Mouse (Mus musculus) left cerebral cortex, postnatal 36 days (tissue): ENCODE results near the gene Pald1. TPM values are rescaled to one million over a fixed set of nuclear protein-coding genes. Genes with fewer than 3 reads are reported as not detected.

Experiments used
- DNase-seq, 2 experiments: peaks; one replicate each; pipeline ENCODE4 v3.0.0; 2021 to 2022; ENCODE audit warnings: low spot score in 2 of 2, mixed read lengths in 1 of 2
- intact Hi-C: fragments of 180-260 bp; cut with DNase I; formaldehyde crosslinking; loops from one replicate; pipeline ENCODE4 v1.15.1; 2025
- total RNA-seq, 2 experiments: library from RNA; stranded (reverse); gene quantifications; 2 replicates each; pipeline ENCODE4 v1.2.3; 2021

The Pald1 gene
- total RNA-seq, 2 experiments from 2014 or later: 7.5 to 9.5 TPM

GRCm38 (mm10) chr10:61409776-61410175, 26.4 kb upstream of the Pald1 start:
- intact Hi-C loops: no loop called here
- no peak for DNase-seq

DNA sequence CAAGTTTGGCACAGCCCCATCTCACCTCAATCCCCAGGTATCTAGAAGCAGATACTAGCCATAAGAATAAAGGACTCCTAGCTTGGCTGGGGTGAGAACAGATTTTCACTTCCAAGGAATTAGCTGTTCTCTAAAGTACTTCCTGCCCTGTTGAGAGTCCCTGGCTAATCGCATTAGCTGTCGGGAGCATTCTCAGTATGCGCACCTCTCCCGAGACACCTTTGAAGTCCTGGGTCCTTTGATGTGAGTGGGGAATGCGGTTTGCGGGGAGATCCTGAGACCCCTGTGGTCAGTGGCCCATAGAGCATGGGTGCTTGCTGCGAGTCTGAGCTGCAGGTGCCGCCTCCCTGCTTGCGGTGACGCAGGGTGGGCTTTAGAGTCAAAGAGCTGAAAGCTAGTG, 22.6 kb upstream of the Pald1 start:
- intact Hi-C loops: no loop called here
- no peak for DNase-seq

- DNase-seq: no peak
- intact Hi-C loops: loop anchor here (5.0 kb wide), 1 partner anchor 206 kb away; no protein-coding TSS in a partner anchor
These were observed 19.6 kb upstream of the Pald1 start for GRCm38 (mm10) chr10:61402911-61403310.

GRCm38 (mm10) chr10:61402480-61402879, 19.1 kb upstream of the Pald1 start:
- DNase-seq: no peak
- intact Hi-C loops: loop anchor here (5.0 kb wide), 1 partner anchor 205 kb away; no protein-coding TSS in a partner anchor

DNA sequence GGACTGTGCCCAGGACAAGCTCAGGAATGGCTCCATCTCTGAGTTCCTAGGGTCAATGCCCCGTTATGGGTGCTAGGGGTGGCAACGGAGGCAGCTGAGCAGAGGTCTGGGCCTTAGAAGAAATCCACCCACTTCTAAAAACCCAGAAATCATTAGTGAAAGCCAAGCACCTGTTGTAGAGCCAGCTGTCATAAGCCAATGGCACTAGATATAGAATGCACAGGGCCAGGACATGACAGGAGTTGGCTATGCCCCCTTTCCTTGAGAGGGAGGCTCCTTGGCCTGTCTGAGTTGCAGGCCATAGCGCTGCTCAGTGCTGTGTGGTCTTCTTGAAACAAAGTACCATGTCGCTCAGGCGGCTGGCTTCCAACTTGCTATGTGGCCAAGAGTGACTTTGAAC, 17.1 kb upstream of the Pald1 start:
- intact Hi-C loops: loop anchor here (5.0 kb wide), 1 partner anchor 203 kb away; no protein-coding TSS in a partner anchor
- no peak for DNase-seq

GRCm38 (mm10) chr10:61399156-61399734, 15.9 kb upstream of the Pald1 start:
- intact Hi-C loops: loop anchor here (1.0 kb wide), 1 partner anchor 58 kb away; no protein-coding TSS in a partner anchor
- peak; percentile 53 to 54 for DNase-seq

- no peak for DNase-seq
- intact Hi-C loops: no loop called here
These were observed 14.8 kb upstream of the Pald1 start for GRCm38 (mm10) chr10:61398125-61398524.

DNA sequence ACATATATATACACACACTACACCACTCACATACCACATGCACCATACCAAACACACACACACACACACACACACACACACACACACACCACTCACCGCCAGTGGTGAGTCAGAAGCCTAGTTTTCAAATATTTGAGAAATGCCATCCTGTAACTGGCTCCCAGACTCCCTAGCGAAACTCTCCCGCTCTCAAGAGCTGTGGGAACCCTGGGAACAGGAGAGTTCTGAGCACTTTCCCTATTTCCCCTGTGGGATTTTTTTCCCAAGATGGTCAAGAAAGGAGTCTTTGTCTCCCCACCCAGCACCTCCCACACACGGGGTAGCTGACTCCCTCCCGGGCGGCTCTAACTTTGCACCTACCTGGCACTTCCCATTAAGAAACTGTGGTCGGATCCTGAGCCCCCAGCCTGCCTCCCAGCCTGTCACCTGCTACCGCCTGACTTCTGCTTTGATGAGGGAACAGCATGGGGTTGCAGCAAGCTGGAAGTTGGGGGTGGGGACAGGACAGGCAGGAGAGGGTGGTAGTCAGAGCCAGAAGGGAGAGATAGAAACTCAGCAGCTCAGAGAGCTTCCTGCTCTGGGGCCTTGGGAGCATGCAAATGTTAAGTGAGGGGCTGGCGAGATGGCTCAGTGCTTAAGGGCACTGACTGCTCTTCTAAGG, 11.3 kb upstream of the Pald1 start:
- DNase-seq: no peak
- intact Hi-C loops: no loop called here

- intact Hi-C loops: no loop called here
- no peak for DNase-seq
These were observed 9.3 kb upstream of the Pald1 start for GRCm38 (mm10) chr10:61392584-61392983.

- intact Hi-C loops: no loop called here
- DNase-seq: no peak
These were observed 6.8 kb upstream of the Pald1 start for GRCm38 (mm10) chr10:61390148-61390547.

- intact Hi-C loops: no loop called here
These were observed 5.7 kb upstream of the Pald1 start for GRCm38 (mm10) chr10:61389020-61389419.

GRCm38 (mm10) chr10:61386284-61386683, 3.0 kb upstream of the Pald1 start:
- intact Hi-C loops: no loop called here
- DNase-seq: no peak

More at GRCm38 (mm10) chr10:61389020-61389419, 5.7 kb upstream of the Pald1 start:
- DNase-seq: no peak

GRCm38 (mm10) chr10:61385174-61385573, 1.8 kb upstream of the Pald1 start:
- intact Hi-C loops: no loop called here

DNA sequence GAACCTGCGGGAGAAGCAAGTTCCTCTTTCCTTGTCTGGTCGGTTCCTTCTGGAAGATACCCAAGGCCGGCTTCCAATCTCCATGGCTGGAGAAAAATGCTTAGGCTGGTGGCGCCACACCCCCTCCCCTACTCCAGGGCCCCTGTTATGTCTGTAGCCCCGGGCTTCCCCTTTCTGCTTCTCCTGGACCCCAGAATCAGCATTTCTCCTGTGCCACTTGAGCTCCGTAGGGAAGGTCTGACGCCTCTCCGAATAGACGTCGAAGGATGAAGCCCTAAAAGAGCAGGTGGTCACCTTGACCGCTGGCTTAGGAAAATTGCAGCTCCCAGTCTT, 351 bp upstream of the Pald1 start:
- intact Hi-C loops: no loop called here
- peak in 1 of 2 experiments; percentile 31 for DNase-seq

More at GRCm38 (mm10) chr10:61385174-61385573, 1.8 kb upstream of the Pald1 start:
- DNase-seq: no peak

DNA sequence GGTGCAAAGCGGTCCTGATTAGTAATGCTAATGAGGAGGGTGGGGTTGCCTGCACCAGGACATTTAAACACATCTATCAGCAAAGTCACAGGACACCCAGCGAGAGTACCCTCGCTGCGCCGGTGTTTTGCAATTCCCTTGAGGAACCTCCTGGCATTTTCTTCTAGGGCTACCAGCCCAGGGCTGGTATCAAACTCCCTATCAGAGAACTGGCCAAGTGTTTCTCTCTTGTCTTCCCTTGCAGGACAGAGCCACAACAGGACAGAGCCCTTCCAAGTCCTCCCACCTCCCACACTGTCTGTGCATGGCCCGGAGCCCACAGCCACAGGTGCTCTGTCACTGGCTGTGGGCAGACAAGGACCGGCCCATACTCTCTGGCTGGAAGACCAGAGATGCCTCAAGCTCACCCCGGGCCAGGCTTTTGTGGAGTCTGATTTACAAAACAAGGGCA, 1.0 kb downstream of the Pald1 start:
- intact Hi-C loops: no loop called here
- no peak for DNase-seq

GRCm38 (mm10) chr10:61381823-61382222, 1.5 kb downstream of the Pald1 start:
- DNase-seq: no peak
- intact Hi-C loops: no loop called here

GRCm38 (mm10) chr10:61380186-61380585, 3.1 kb downstream of the Pald1 start:
- intact Hi-C loops: no loop called here

GRCm38 (mm10) chr10:61379340-61380040, 3.8 kb downstream of the Pald1 start:
- intact Hi-C loops: no loop called here

More at GRCm38 (mm10) chr10:61380186-61380585, 3.1 kb downstream of the Pald1 start:
- no peak for DNase-seq

GRCm38 (mm10) chr10:61378698-61379097, 4.6 kb downstream of the Pald1 start:
- intact Hi-C loops: no loop called here
- no peak for DNase-seq

More at GRCm38 (mm10) chr10:61379340-61380040, 3.8 kb downstream of the Pald1 start:
- no peak for DNase-seq

DNA sequence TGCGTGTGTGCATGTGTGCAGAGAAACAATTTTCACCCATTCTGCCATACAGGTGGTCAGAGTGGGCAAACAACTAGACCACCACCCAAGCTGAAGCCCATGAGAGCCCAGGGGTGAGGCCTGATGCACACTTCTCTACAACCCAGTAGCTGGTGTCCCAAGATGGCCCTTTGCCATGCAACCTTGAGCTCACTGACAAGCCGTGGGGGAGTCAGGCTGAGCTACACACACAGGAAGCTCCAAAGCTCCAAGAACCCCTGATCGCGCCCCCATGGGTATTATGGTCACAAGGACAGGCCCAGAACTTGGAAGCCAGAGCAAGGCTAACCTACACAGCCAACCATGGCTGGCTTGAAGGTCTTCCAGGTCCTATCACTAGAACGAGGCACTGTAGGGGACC, 5.3 kb downstream of the Pald1 start:
- DNase-seq: no peak
- intact Hi-C loops: no loop called here
